Mouse (Mus musculus): ENCODE measurements around the gene Tex22. TPM values are rescaled to one million over a fixed set of nuclear protein-coding genes. Genes with fewer than 3 reads are reported as not detected.

The Tex22 gene
- polyA plus RNA-seq, 1 experiment = not detected

DNA sequence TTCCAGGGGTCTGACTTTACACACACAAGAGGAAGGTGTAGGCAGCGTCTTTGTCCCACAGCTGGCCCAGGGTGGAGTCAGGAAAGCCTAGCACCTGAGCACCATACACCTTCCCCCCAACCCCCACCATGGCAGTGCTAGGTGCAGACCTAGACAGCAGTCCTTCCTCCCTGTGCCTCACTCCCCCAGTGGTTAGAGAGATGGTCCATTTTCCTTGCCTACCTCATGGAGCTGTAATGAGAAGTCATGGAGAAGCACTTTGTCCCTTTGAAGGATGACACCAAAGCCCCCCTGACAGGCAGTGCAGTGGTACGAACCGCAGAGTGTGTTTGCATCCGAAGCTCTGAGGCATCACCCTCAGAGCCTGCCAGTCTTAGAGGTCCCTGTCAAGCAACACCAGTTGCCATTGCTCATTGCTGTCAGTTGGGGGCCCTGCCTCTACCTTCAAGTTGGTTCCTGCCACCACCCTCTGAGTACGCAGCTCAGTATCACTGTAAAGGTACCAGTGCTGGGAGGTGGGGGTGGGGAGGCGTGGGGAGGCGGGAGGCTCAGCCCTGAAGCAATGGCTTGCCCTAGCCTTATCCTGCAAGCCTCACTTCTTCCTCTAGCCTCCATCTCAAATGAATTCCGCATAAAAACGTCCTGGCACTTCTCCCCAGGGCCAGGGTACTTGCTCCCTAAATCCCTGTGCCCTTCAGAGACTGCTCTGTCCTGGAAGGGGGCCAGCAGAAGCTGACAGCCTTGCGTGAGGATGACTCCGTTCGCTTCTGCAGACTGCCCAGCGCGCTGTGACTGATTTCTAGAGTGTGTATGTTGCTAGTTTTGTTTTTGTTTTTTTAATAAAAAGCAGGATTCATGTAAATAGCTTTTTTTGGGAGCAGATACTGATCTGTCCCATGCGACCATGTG lies 628 bp upstream of the Tex22 start:
- no peak for TF ChIP-seq GATA1 (IDR thresholded peaks at IDR 0.05; ENCODE audit: borderline replicate concordance, low read length)
- no peak for TF ChIP-seq FLI1 (IDR thresholded peaks at IDR 0.05; ENCODE audit: low read length)
- Histone ChIP-seq H3K36me3 (replicated peaks; ENCODE audit: low read length) (peaks cover 33% of the 10 kb centered on the region), H3K4me3 (replicated peaks) (peak overlapping the region; percentile 91), H3K27me3 (replicated peaks) (peaks cover 17% of the 10 kb centered on the region), H3K4me1 (peaks cover 25% of the 10 kb centered on the region), H3K9me3 (no peaks in the 10 kb centered on the region)

DNA sequence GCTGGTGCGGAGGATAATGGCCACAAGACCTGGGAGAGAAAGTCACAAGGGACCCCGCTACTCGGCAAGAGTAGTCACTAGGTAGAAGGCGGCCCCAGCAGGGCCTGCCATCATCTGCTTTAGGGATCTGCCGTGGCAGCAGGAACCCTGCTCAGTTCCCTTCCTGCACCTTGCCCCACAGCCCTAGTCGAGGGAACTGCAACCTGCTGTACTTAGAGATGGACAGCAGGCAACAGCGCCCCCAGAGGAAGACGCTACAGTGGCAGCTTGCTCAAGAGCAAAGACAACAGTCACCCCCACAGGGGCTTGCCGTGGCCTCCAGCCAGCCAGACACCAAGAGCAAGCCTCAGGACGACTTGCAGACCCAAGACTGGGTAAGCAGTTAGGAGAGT lies 757 bp downstream of the Tex22 start:
- Histone ChIP-seq H3K36me3 (replicated peaks; ENCODE audit: low read length) (peaks cover 19% of the 10 kb centered on the region), H3K4me1 (peaks cover 25% of the 10 kb centered on the region), H3K27me3 (replicated peaks) (peaks cover 18% of the 10 kb centered on the region), H3K4me3 (replicated peaks) (peak overlapping the region; percentile 91), H3K9me3 (no peaks in the 10 kb centered on the region)
- no peak for TF ChIP-seq FLI1 (IDR thresholded peaks at IDR 0.05; ENCODE audit: low read length)
- TF ChIP-seq GATA1 (IDR thresholded peaks at IDR 0.05; ENCODE audit: borderline replicate concordance, low read length) = no peak

DNA sequence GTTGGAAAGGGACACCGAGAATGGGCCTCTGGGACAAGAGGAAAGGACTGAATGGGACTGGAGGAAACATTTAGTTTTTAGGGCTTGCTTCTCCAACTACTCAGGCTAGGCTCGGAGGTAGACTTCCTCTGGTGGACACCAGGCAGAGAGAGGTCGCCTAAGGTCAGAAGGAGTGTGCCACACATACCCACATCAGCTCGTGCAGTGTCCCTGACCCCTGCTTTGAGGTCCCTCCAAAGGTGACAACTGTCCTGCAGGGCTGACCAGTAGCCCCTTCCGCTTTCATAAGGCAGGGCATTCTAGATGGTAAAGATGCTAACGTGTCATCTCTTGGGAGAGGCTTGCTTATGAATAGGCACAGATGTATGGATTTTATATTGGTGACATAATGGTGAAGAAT lies 1.2 kb downstream of the Tex22 start:
- TF ChIP-seq FLI1 (IDR thresholded peaks at IDR 0.05; ENCODE audit: low read length) (no peak), GATA1 (IDR thresholded peaks at IDR 0.05; ENCODE audit: borderline replicate concordance, low read length) (no peak)
- Histone ChIP-seq H3K4me3 (replicated peaks) (no peak overlapping the region), H3K36me3 (replicated peaks; ENCODE audit: low read length) (peaks cover 15% of the 10 kb centered on the region), H3K4me1 (peaks cover 25% of the 10 kb centered on the region), H3K27me3 (replicated peaks) (peaks cover 18% of the 10 kb centered on the region), H3K9me3 (no peaks in the 10 kb centered on the region)

DNA sequence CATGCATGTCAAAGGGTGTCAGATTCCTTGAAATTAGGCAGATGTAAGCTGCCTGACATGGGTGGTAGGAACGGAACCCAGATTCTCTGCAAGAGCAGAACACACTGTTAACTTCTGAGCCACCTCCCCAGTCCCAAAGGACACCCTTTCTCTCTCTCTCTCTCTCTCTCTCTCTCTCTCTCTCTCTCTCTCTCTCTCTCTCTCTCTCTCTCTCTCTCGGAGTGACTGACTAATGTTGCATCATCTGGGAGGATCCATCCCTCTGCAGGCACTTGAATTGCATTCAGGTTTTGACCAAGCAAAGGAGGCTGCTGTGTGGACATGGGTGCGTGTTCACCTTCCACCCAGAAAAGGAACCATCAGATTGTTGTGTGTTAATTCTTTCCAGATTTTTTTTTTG lies 13.0 kb downstream of the Tex22 start:
- Histone ChIP-seq H3K4me1 (no peaks in the 10 kb centered on the region), H3K27me3 (replicated peaks) (peaks cover 73% of the 10 kb centered on the region), H3K4me3 (replicated peaks) (no peak overlapping the region), H3K9me3 (no peaks in the 10 kb centered on the region), H3K36me3 (replicated peaks; ENCODE audit: low read length) (no peaks in the 10 kb centered on the region)
- no peak for TF ChIP-seq GATA1 (IDR thresholded peaks at IDR 0.05; ENCODE audit: borderline replicate concordance, low read length)
- no peak for TF ChIP-seq FLI1 (IDR thresholded peaks at IDR 0.05; ENCODE audit: low read length)

DNA sequence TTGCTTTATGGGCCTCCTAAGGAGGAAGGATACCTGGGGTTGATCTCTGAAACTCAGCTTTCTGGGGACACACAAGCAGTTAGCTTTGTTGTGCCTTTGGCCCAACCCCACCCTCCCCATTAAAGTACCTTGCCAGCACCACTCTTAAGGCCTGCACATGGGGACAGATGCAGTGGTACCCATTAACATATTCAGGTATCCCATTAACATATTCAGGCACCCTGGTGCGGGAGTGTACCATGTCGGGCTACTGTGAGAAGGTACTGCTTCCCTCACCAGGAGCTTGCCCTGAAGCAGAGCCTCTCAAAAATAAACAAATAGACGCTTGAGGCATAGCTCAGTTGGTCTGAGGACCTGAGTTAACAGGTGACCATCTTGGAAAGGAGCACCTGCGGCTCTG lies 13.7 kb downstream of the Tex22 start:
- peaks cover 72% of the 10 kb centered on the region for H3K27me3 ChIP-seq (replicated peaks)

DNA sequence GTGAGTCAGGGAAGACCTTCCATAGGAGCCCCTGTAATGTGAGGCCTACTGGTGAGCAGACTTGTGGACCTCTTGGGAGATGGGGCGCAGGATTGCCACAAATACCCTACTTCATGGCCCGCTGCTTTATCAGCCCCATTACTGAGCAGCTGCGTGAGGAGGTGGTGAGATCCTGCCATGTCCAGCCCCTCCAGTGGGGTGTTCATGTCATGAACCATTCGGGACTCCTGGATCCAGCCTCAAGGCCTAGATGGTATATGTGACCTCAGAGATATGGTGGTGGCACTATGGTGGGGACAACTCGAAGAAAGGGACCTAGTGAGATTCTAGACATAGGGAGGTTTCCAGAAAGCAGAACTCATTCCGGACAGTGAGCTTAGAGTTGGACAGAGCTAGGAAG lies 14.8 kb downstream of the Tex22 start:
- TF ChIP-seq GATA1 (IDR thresholded peaks at IDR 0.05; ENCODE audit: borderline replicate concordance, low read length) (no peak), FLI1 (IDR thresholded peaks at IDR 0.05; ENCODE audit: low read length) (no peak)
- Histone ChIP-seq H3K4me3 (replicated peaks) (no peak overlapping the region), H3K27me3 (replicated peaks) (peaks cover 63% of the 10 kb centered on the region), H3K4me1 (no peaks in the 10 kb centered on the region), H3K9me3 (no peaks in the 10 kb centered on the region), H3K36me3 (replicated peaks; ENCODE audit: low read length) (no peaks in the 10 kb centered on the region)

More for the DNA sequence above, 13.7 kb downstream of the Tex22 start:
- H3K4me3 ChIP-seq (replicated peaks) = no peak overlapping the region
- H3K9me3 ChIP-seq = no peaks in the 10 kb centered on the region
- H3K36me3 ChIP-seq (replicated peaks; ENCODE audit: low read length) = no peaks in the 10 kb centered on the region
- TF ChIP-seq FLI1 (IDR thresholded peaks at IDR 0.05; ENCODE audit: low read length) = no peak
- no peak for TF ChIP-seq GATA1 (IDR thresholded peaks at IDR 0.05; ENCODE audit: borderline replicate concordance, low read length)
- no peaks in the 10 kb centered on the region for H3K4me1 ChIP-seq

DNA sequence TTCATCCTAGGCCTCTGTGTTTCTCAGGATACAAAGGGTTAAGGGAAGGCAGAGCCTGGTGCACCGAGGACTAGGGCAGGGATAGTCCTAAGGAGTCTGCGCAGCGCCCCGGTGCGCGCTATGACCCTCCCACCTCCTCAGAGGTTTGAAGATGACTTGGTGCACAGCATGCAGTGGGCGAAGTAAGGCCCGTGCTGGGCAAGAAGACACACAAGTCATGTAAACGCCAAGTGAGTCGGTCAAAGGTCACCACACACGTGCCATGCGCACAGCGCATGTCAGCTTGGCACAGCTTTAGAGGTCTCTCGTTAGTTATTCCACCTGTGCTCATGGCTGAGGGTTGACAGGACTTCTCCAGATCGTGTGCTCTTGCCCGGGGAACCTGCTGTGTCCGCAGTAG lies 15.8 kb downstream of the Tex22 start:
- no peak overlapping the region for H3K4me3 ChIP-seq (replicated peaks)
- H3K36me3 ChIP-seq (replicated peaks; ENCODE audit: low read length) = no peaks in the 10 kb centered on the region
- H3K4me1 ChIP-seq = no peaks in the 10 kb centered on the region
- no peaks in the 10 kb centered on the region for H3K9me3 ChIP-seq
- no peak for TF ChIP-seq GATA1 (IDR thresholded peaks at IDR 0.05; ENCODE audit: borderline replicate concordance, low read length)
- peaks cover 57% of the 10 kb centered on the region for H3K27me3 ChIP-seq (replicated peaks)

DNA sequence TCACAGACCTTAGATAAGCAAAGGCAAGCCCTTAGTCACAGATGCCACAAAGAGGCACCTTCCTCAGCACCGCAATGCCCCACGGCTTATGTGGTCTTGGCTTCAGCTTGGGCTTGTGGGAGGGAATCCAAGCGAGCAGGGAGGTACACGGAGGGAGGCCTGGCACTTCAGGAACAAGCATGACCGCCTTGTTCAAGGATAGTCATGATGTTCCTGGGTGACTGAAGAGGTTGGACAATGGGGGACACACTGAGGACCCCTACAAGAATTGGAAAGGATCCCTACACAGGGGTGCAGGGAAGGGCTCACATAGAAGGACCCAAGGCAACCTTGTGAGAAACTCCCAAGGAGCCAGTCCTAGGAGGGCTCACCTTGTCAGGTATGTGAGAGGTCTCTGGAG lies 22.7 kb downstream of the Tex22 start:
- Histone ChIP-seq H3K36me3 (replicated peaks; ENCODE audit: low read length) (peaks cover 12% of the 10 kb centered on the region), H3K27me3 (replicated peaks) (peaks cover 30% of the 10 kb centered on the region), H3K4me3 (replicated peaks) (no peak overlapping the region), H3K9me3 (no peaks in the 10 kb centered on the region), H3K4me1 (peaks cover 46% of the 10 kb centered on the region)
- TF ChIP-seq GATA1 (IDR thresholded peaks at IDR 0.05; ENCODE audit: borderline replicate concordance, low read length) = no peak
- no peak for TF ChIP-seq FLI1 (IDR thresholded peaks at IDR 0.05; ENCODE audit: low read length)

DNA sequence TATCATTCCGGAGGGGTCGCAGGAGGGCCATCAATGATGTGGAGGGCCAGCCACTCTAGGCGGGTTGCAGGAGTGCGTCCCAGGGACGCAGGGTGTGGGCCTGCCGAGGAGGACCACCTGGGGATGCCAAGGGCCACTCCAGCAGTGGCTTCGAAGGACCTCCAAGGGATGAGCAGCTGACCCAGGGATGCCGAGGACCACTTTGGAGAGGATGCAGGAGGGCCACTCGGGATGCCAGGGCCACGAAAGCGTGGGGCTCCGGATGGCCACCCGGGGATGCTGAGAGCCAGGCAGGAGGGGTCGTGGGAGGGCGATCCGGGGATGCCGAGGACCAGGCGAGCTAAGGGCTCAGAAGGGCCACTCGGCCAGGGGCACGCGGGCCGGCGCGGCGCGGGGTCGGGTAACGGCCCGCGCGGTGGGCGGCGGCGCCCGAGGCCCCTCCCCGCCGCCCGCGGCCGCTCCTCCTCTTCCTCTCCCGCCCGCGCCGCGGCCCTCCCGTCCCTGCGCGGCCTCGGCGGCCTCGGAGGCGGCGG lies 23.5 kb downstream of the Tex22 start, which contains the start of gene Mta1:
Gene Mta1 (plus strand): TSS at position 530 of the 533 bp plus-strand sequence.
- Histone ChIP-seq H3K27me3 (replicated peaks) (peaks cover 30% of the 10 kb centered on the region), H3K36me3 (replicated peaks; ENCODE audit: low read length) (peaks cover 16% of the 10 kb centered on the region), H3K4me3 (replicated peaks) (peak within 1 kb of the TSS; percentile 93), H3K9me3 (no peaks in the 10 kb centered on the region), H3K4me1 (peaks cover 53% of the 10 kb centered on the region)
- TF ChIP-seq GATA1 (IDR thresholded peaks at IDR 0.05; ENCODE audit: borderline replicate concordance, low read length) (no peak), FLI1 (IDR thresholded peaks at IDR 0.05; ENCODE audit: low read length) (no peak)

DNA sequence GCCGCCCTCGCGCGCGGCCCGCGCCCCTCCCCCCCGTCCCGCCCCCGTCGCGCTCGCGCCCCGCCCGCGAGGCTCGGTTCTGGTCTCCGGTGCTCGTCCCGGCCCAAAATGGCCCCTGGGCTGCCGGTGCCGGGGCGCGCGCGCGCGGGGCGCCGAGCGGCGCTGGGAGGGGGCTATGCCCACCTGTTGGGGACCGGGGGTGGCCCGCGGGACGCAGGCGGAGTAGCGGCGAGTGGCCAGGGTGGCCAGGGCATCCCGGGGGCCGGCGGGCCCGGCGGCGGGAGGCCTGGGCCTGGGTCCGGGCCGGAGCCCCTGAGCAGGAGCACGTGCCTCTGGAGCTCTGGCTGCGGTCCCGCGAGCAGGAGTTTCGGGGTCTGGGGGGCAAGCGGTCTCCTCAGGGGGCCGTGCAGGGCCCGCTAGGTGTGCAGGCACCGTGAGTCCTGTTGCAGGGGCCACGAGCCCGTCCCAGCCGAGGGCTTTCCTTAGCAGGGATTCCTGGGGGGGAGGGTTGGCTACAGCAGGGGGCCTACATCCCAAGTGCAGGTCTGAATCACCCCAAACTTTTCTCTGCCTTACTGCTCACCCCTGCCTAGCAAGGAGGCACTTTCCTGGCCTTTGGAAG lies 24.3 kb downstream of the Tex22 start:
- Histone ChIP-seq H3K4me1 (peaks cover 62% of the 10 kb centered on the region), H3K36me3 (replicated peaks; ENCODE audit: low read length) (peaks cover 24% of the 10 kb centered on the region)

More for the DNA sequence above, 24.3 kb downstream of the Tex22 start:
- Histone ChIP-seq H3K4me3 (replicated peaks) (peak overlapping the region; percentile 93), H3K9me3 (no peaks in the 10 kb centered on the region), H3K27me3 (replicated peaks) (peaks cover 30% of the 10 kb centered on the region)
- no peak for TF ChIP-seq FLI1 (IDR thresholded peaks at IDR 0.05; ENCODE audit: low read length)
- TF ChIP-seq GATA1 (IDR thresholded peaks at IDR 0.05; ENCODE audit: borderline replicate concordance, low read length) = no peak
